9 mouse cellular contexts compared by ENCODE assay signal in genomic region chr10:10688907-10689667, GRCm38 (mm10). TPM values are rescaled to one million over a fixed set of nuclear protein-coding genes. Genes with fewer than 3 reads are reported as not detected.
DNase-seq lines count a peak whose midpoint lies in the region; ATAC-seq and TF ChIP-seq lines count a peak whose summit lies in the region.
"Had no signal": no experiment of that assay in that cellular context is flagged by ENCODE, and none has a peak within 500 bp of the region (broad histone marks: within the 10 kb centered on the region; RNA-seq: fewer than 3 reads in every experiment).

No protein-coding gene starts in this region.

- H3K27ac ChIP-seq in heart, embryonic 11.5 days (ENCODE audit: low read depth, low read length), result no peak overlapping the region
- no peak overlapping the region for H3K27ac ChIP-seq in embryonic facial prominence, embryonic 15.5 days (replicated peaks)
- H3K27ac ChIP-seq in midbrain, embryonic 10.5 days (replicated peaks), result peak overlapping the region; percentile 69
- no peak overlapping the region for H3K27ac ChIP-seq in stomach, postnatal 0 days (replicated peaks)

- peak overlapping the region; percentile 96 for H3K4me2 ChIP-seq in heart, embryonic 11.5 days
- peak overlapping the region; percentile 80 for H3K4me2 ChIP-seq in embryonic facial prominence, embryonic 15.5 days (replicated peaks)
- H3K4me2 ChIP-seq in stomach, postnatal 0 days (replicated peaks; ENCODE audit: low read depth), result peak overlapping the region; percentile 78

- no peaks in the 10 kb centered on the region; the same call in 1 of the 2 replicates for H3K4me1 ChIP-seq in heart, embryonic 11.5 days (ENCODE audit: control insufficient read depth, insufficient read depth, low read length)
- H3K4me1 ChIP-seq in embryonic facial prominence, embryonic 15.5 days, result 0 out of 2 replicates have a peak, but pooled peaks cover 12% of the 10 kb centered on the region
- H3K4me1 ChIP-seq in midbrain, embryonic 10.5 days, result peaks cover 15% of the 10 kb centered on the region
- no peaks in the 10 kb centered on the region for H3K4me1 ChIP-seq in stomach, postnatal 0 days (replicated peaks; ENCODE audit: control insufficient read depth, insufficient read depth)

- ATAC-seq in heart, embryonic 11.5 days (replicated peaks; ENCODE audit: insufficient number of reproducible peaks, low FRiP score, low TSS enrichment), result peak; percentile 46
- peak; percentile 51; the same call in 1 of the 2 replicates for ATAC-seq in embryonic facial prominence, embryonic 15.5 days (ENCODE audit: insufficient number of reproducible peaks, low FRiP score, low TSS enrichment, low read depth)
- ATAC-seq in stomach, postnatal 0 days (ENCODE audit: low FRiP score, low TSS enrichment), result no peak

- H3K9ac ChIP-seq in heart, embryonic 11.5 days (ENCODE audit: low read depth, low read length), result peak overlapping the region; percentile 46; the same call in 1 of the 2 replicates
- peak overlapping the region; percentile 4; the same call in 1 of the 2 replicates for H3K9ac ChIP-seq in embryonic facial prominence, embryonic 15.5 days
- peak overlapping the region; percentile 43; the same call in 1 of the 2 replicates for H3K9ac ChIP-seq in stomach, postnatal 0 days (ENCODE audit: low read length)

- TF ChIP-seq EP300 in stomach, postnatal 0 days (optimal IDR thresholded peaks at IDR 0.05), result no peak

- H3K36me3 ChIP-seq in heart, embryonic 11.5 days (ENCODE audit: control insufficient read depth, insufficient read depth, low read length), result no peaks in the 10 kb centered on the region
- no peaks in the 10 kb centered on the region for H3K36me3 ChIP-seq in embryonic facial prominence, embryonic 15.5 days
- no peaks in the 10 kb centered on the region for H3K36me3 ChIP-seq in midbrain, embryonic 10.5 days
- no peaks in the 10 kb centered on the region for H3K36me3 ChIP-seq in stomach, postnatal 0 days (ENCODE audit: control insufficient read depth, insufficient read depth, low read length)

- TF ChIP-seq CTCF in stomach, postnatal 0 days (IDR thresholded peaks at IDR 0.05; ENCODE audit: low read depth), result no peak

- 3% methylated on average over 35 of the region's 35 CpGs for WGBS in heart, embryonic 11.5 days (ENCODE audit: insufficient replicate concordance)
- WGBS in embryonic facial prominence, embryonic 15.5 days, result 3% methylated on average over 35 of the region's 35 CpGs
- 2% methylated on average over 35 of the region's 35 CpGs for WGBS in midbrain, embryonic 10.5 days
- 3% methylated on average over 31 of the region's 35 CpGs for WGBS in stomach, postnatal 0 days

- peak overlapping the region; percentile 54 for H3K4me3 ChIP-seq in heart, embryonic 11.5 days (ENCODE audit: low read depth, low read length)
- H3K4me3 ChIP-seq in embryonic facial prominence, embryonic 15.5 days (replicated peaks), result peak overlapping the region; percentile 38
- H3K4me3 ChIP-seq in midbrain, embryonic 10.5 days, result peak overlapping the region; percentile 68
- peak overlapping the region; percentile 32 for H3K4me3 ChIP-seq in stomach, postnatal 0 days (ENCODE audit: low read depth, low read length)

- H3K9me3 ChIP-seq in heart, embryonic 11.5 days (replicated peaks; ENCODE audit: control insufficient read depth, low read length), result no peaks in the 10 kb centered on the region
- H3K9me3 ChIP-seq in embryonic facial prominence, embryonic 15.5 days (replicated peaks), result no peaks in the 10 kb centered on the region
- no peaks in the 10 kb centered on the region for H3K9me3 ChIP-seq in midbrain, embryonic 10.5 days (replicated peaks)
- H3K9me3 ChIP-seq in stomach, postnatal 0 days (ENCODE audit: control insufficient read depth, low read length), result no peaks in the 10 kb centered on the region

- no peak for DNase-seq in heart, adult 8-10 months (ENCODE audit: low spot score)
- peak; percentile 44 for DNase-seq in MN1 (ENCODE audit: low spot score)
- peak; percentile 46 to 64 for DNase-seq in layer of hippocampus, adult 18-20 months (ENCODE audit: low spot score in 2 of 2)
- DNase-seq in midbrain, embryonic 10.5 days (ENCODE audit: low spot score), result peak; percentile 54
- peak; percentile 14 for DNase-seq in stomach, postnatal 0 days (ENCODE audit: low spot score)
- DNase-seq in thymus, postnatal 4 days, result no peak

- H3K27me3 ChIP-seq in heart, embryonic 11.5 days (ENCODE audit: control insufficient read depth, insufficient read depth, low read length), result peaks cover 13% of the 10 kb centered on the region
- H3K27me3 ChIP-seq in embryonic facial prominence, embryonic 15.5 days, result no peaks in the 10 kb centered on the region
- H3K27me3 ChIP-seq in midbrain, embryonic 10.5 days (ENCODE audit: low read depth, poor library complexity, severe bottlenecking), result peaks cover 28% of the 10 kb centered on the region
- no peaks in the 10 kb centered on the region for H3K27me3 ChIP-seq in stomach, postnatal 0 days (ENCODE audit: control insufficient read depth, insufficient read depth, low read length)

RNA-seq across cellular contexts. Expression of gene Gm10944, which starts 7.9 kb away (rescaled TPM):
- not detected in 2 replicates for polyA plus RNA-seq in heart, embryonic 11.5 days (2014; fragmentation: Nextera tagmentation; extraction: Ambion mirVana)
- not detected for total RNA-seq in heart, adult 8-10 months (2022)
- not detected in 2 replicates for polyA plus RNA-seq in embryonic facial prominence, embryonic 15.5 days (2015; fragmentation: Nextera tagmentation; extraction: Ambion mirVana)
- not detected for total RNA-seq in layer of hippocampus, adult 18-20 months (2021)
- not detected in 2 replicates for polyA plus RNA-seq in midbrain, embryonic 10.5 days (2016; fragmentation: Nextera tagmentation; extraction: Ambion mirVana)
- not detected in 2 replicates for polyA plus RNA-seq in stomach, postnatal 0 days (2015; fragmentation: Nextera tagmentation; extraction: Ambion mirVana)
- total RNA-seq: liver, adult 2 months had no signal
- polyA plus RNA-seq: liver, adult 2 months had no signal

Comparison
In these comparisons a context has a peak if more than half of its experiments do, and no peak if none do; other contexts are left out.
1. DNase-seq: peak in MN1 (single experiment), layer of hippocampus, adult 18-20 months (2 of 2), midbrain, embryonic 10.5 days (single experiment) and stomach, postnatal 0 days (single experiment); none in heart, adult 8-10 months (single experiment) and thymus, postnatal 4 days (single experiment).
2. Peak in every context shown above with its lines, with median percentiles within 50 percentile points of each other: H3K4me2 ChIP-seq, H3K4me3 ChIP-seq and H3K9ac ChIP-seq.